Mouse (Mus musculus): ENCODE measurements at regions not wholly inside any gene's neighbourhood (a gene's known extent, or its start where the extent isn't known, plus 50 kb on each side); places are given as distances from the start of the nearest gene placed in this dataset.

DNA sequence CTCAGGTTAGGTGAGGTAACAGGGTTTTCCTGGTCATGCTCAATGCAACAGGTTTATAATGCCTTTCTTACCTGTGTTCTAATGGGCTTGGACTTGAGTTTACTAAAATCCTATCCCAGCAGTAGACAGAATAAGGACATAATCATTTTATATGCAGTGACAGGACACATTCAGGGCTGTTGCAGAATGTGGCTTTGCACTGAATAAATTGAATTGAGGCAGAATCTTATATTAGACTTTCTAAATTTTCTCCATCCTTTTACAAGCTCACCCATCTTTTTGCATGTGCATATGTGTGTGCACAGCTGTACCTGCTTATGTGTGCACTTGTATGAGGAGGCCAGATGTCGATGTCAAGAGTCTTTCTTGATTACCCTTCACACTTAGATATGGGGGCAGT lies 723.1 kb downstream of the Tmem132b start:
- no peak for ATAC-seq (ENCODE audit: low read depth)
- H3K36me3 ChIP-seq, result no peaks in the 10 kb centered on the region
- H3K27ac ChIP-seq, result no peak overlapping the region
- 43% methylated on average over 1 of the region's 1 CpGs for WGBS (ENCODE audit: insufficient replicate concordance)
- H3K27me3 ChIP-seq, result no peaks in the 10 kb centered on the region
- H3K4me3 ChIP-seq (replicated peaks), result no peak overlapping the region
- peaks cover 3% of the 10 kb centered on the region; the same call in 1 of the 2 replicates for H3K9me3 ChIP-seq (replicated peaks)
- no peak overlapping the region for H3K9ac ChIP-seq
- no peak overlapping the region for H3K4me2 ChIP-seq
- DNase-seq, result no peak
- no peaks in the 10 kb centered on the region for H3K4me1 ChIP-seq (replicated peaks)

GRCm38 (mm10) chr5:126257860-126258259 lies 726.3 kb downstream of the Tmem132b start:
- Histone ChIP-seq H3K9me3 (replicated peaks) (peaks cover 3% of the 10 kb centered on the region), H3K4me3 (replicated peaks) (no peak overlapping the region), H3K36me3 (no peaks in the 10 kb centered on the region), H3K4me2 (no peak overlapping the region), H3K27ac (no peak overlapping the region), H3K4me1 (replicated peaks) (no peaks in the 10 kb centered on the region), H3K9ac (no peak overlapping the region), H3K27me3 (no peaks in the 10 kb centered on the region)
- ATAC-seq (ENCODE audit: low read depth), result no peak
- no peak for DNase-seq
- WGBS (ENCODE audit: insufficient replicate concordance), result 54% methylated on average over 5 of the region's 5 CpGs

GRCm38 (mm10) chr5:126266471-126266870 lies 734.9 kb downstream of the Tmem132b start:
- Histone ChIP-seq H3K4me2 (no peak overlapping the region), H3K9me3 (replicated peaks) (no peaks in the 10 kb centered on the region; the same call in 1 of the 2 replicates), H3K36me3 (no peaks in the 10 kb centered on the region), H3K27me3 (no peaks in the 10 kb centered on the region), H3K9ac (no peak overlapping the region), H3K4me1 (replicated peaks) (no peaks in the 10 kb centered on the region), H3K4me3 (replicated peaks) (no peak overlapping the region), H3K27ac (no peak overlapping the region)
- WGBS (ENCODE audit: insufficient replicate concordance), result 60% methylated on average over 2 of the region's 2 CpGs
- DNase-seq, result no peak
- no peak for ATAC-seq (ENCODE audit: low read depth)

DNA sequence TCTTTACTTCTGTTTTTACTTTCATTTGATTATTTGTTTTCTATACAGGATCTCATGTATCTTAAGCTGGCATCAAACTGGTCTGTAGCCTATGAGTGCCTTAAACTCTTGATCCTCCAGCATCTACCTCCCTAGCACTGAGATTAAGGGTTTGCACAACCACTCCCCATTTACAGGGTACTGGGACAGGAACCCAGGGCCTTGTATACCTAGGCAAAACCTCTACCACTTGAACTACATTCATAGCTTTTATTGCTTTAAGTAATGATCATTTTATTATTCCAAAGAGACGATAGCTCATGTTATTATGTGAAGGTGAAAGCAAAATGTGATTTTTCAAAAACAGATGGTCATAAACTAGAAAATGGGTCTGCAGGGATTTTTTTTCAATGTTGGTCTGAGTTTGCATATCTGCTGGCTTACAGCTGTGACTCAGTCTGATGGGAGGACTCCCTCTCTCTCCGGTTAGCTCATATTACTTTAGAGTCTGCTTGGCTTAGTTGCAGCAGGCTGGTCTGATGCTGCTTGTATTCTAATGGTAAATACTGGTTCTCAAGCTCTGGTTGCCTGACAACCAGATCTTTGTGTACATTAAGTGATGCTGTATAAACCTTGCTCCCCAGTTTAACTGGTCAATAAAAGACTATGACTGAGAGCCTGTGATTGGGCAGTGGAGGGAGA lies 735.5 kb downstream of the Tmem132b start:
- H3K36me3 ChIP-seq, result no peaks in the 10 kb centered on the region
- WGBS (ENCODE audit: insufficient replicate concordance), result 60% methylated on average over 2 of the region's 2 CpGs
- no peaks in the 10 kb centered on the region; the same call in 1 of the 2 replicates for H3K9me3 ChIP-seq (replicated peaks)
- H3K4me3 ChIP-seq (replicated peaks), result no peak overlapping the region
- no peaks in the 10 kb centered on the region for H3K27me3 ChIP-seq
- no peaks in the 10 kb centered on the region for H3K4me1 ChIP-seq (replicated peaks)
- ATAC-seq (ENCODE audit: low read depth), result no peak
- no peak overlapping the region for H3K27ac ChIP-seq
- H3K4me2 ChIP-seq, result no peak overlapping the region
- no peak for DNase-seq
- no peak overlapping the region for H3K9ac ChIP-seq

- Histone ChIP-seq H3K9me3 (replicated peaks) (no peaks in the 10 kb centered on the region), H3K36me3 (no peaks in the 10 kb centered on the region), H3K27ac (no peak overlapping the region), H3K4me1 (replicated peaks) (no peaks in the 10 kb centered on the region), H3K9ac (no peak overlapping the region), H3K4me2 (no peak overlapping the region), H3K4me3 (replicated peaks) (no peak overlapping the region), H3K27me3 (no peaks in the 10 kb centered on the region)
- no peak for ATAC-seq (ENCODE audit: low read depth)
- DNase-seq, result no peak
- 68% methylated on average over 4 of the region's 4 CpGs for WGBS (ENCODE audit: insufficient replicate concordance)
Observed at GRCm38 (mm10) chr5:126268592-126268991, 737.0 kb downstream of the Tmem132b start.

DNA sequence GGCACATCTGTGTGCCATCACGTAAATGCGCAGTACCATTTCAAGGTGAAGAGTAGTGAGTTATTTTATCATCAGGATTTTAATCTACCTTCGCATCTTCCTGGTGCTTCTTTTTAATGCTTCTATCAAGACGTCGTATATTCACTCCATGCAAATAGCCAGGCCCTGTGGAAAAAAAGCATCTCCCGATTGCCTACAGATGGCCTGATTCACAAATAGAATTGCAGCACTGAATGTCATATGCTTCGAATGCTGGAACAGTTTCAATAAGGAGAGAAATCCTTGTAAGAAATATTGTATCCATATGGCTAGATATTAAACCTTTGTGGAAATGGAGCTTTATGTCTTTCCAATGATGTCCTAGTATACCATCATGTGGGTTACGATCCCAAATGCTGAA lies 742.7 kb downstream of the Tmem132b start:
- Histone ChIP-seq H3K9me3 (replicated peaks) (no peaks in the 10 kb centered on the region), H3K4me2 (no peak overlapping the region), H3K4me1 (replicated peaks) (no peaks in the 10 kb centered on the region), H3K27ac (no peak overlapping the region), H3K27me3 (no peaks in the 10 kb centered on the region), H3K36me3 (no peaks in the 10 kb centered on the region), H3K9ac (no peak overlapping the region), H3K4me3 (replicated peaks) (no peak overlapping the region)
- ATAC-seq (ENCODE audit: low read depth) (no peak), DNase-seq (no peak)
- 70% methylated on average over 8 of the region's 8 CpGs for WGBS (ENCODE audit: insufficient replicate concordance)

DNA sequence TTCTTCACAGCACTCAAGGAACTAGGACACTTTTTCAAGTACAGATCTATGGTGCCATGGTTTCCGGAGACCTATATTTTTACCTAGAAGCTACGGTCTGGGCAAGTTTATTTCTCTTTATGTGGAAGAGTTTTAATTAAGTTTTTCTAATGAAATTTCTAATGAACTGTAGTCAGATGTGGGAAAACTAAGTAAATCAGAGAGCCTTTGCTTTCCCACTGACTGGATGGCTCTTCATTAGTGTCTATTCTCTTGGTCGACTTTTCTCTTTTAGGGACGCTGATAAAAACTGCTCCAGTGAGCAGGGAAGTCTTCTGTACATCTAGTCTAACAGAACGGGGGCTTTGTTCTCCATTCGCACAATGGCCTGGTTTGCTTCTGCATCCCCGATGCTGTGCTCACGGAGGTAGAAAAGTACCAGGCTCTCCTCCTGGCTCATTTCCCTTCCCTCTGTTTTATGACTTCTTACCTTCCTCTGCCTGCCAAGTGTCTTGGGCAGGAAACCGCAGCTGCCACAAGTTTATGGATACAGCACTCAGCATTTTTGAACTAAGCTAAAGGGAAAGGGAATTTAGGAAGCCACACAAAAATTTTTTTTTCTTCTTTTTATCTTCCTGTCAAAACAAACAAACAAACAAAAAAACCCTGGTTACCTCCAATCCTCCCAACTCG lies 749.6 kb downstream of the Tmem132b start:
- Histone ChIP-seq H3K4me3 (replicated peaks) (no peak overlapping the region), H3K4me1 (replicated peaks) (no peaks in the 10 kb centered on the region), H3K27me3 (no peaks in the 10 kb centered on the region), H3K4me2 (no peak overlapping the region), H3K9ac (no peak overlapping the region), H3K36me3 (no peaks in the 10 kb centered on the region), H3K27ac (no peak overlapping the region), H3K9me3 (replicated peaks) (no peaks in the 10 kb centered on the region)
- ATAC-seq (ENCODE audit: low read depth) (no peak), DNase-seq (no peak)
- WGBS (ENCODE audit: insufficient replicate concordance), result 31% methylated on average over 10 of the region's 10 CpGs

DNA sequence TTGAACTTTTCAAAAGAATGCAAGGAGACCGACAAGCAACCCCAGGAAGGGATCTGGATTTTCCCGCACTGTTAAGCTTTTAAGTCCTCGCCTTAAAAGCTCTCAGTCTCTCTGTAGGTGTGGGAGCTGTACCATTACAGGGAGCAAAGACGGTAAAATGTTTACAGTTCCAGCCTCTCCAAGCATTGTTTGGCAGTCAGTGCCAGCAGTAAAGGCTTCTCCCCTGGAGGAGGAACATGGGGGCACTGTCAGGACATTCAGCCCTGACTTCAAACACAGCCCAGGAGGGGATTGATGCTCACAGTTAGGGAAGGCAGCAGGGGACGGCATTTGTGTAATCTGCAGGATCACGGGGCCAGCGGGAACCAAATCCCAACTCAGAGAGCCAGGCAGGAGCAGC lies 750.2 kb downstream of the Tmem132b start:
- ATAC-seq (ENCODE audit: low read depth) (no peak), DNase-seq (no peak)
- WGBS (ENCODE audit: insufficient replicate concordance), result 12% methylated on average over 7 of the region's 7 CpGs

GRCm38 (mm10) chr5:126324847-126325246 lies 793.3 kb downstream of the Tmem132b start:
- WGBS (ENCODE audit: insufficient replicate concordance), result 59% methylated on average over 6 of the region's 6 CpGs
- H3K9me3 ChIP-seq (replicated peaks), result no peaks in the 10 kb centered on the region; the same call in 1 of the 2 replicates
- no peaks in the 10 kb centered on the region for H3K27me3 ChIP-seq
- H3K9ac ChIP-seq, result no peak overlapping the region
- no peak for ATAC-seq (ENCODE audit: low read depth)
- H3K36me3 ChIP-seq, result no peaks in the 10 kb centered on the region
- H3K4me3 ChIP-seq (replicated peaks), result no peak overlapping the region
- no peak overlapping the region for H3K27ac ChIP-seq
- H3K4me2 ChIP-seq, result no peak overlapping the region
- DNase-seq, result no peak
- no peaks in the 10 kb centered on the region for H3K4me1 ChIP-seq (replicated peaks)

More for the DNA sequence above, 750.2 kb downstream of the Tmem132b start:
- no peaks in the 10 kb centered on the region for H3K36me3 ChIP-seq
- no peak overlapping the region for H3K27ac ChIP-seq
- H3K4me3 ChIP-seq (replicated peaks), result no peak overlapping the region
- no peaks in the 10 kb centered on the region for H3K9me3 ChIP-seq (replicated peaks)
- no peak overlapping the region for H3K4me2 ChIP-seq
- H3K9ac ChIP-seq, result no peak overlapping the region
- no peaks in the 10 kb centered on the region for H3K4me1 ChIP-seq (replicated peaks)
- no peaks in the 10 kb centered on the region for H3K27me3 ChIP-seq

GRCm38 (mm10) chr5:126328276-126328675 lies 796.7 kb downstream of the Tmem132b start:
- WGBS (ENCODE audit: insufficient replicate concordance), result 22% methylated on average over 3 of the region's 3 CpGs
- no peak for DNase-seq

GRCm38 (mm10) chr5:126335091-126335490 lies 803.5 kb downstream of the Tmem132b start:
- no peak overlapping the region for H3K27ac ChIP-seq
- H3K9ac ChIP-seq, result no peak overlapping the region
- no peaks in the 10 kb centered on the region for H3K27me3 ChIP-seq
- ATAC-seq (ENCODE audit: low read depth) (no peak), DNase-seq (no peak)
- H3K9me3 ChIP-seq (replicated peaks), result peaks cover 11% of the 10 kb centered on the region; the same call in 1 of the 2 replicates
- no peaks in the 10 kb centered on the region for H3K36me3 ChIP-seq
- H3K4me2 ChIP-seq, result no peak overlapping the region
- H3K4me1 ChIP-seq (replicated peaks), result no peaks in the 10 kb centered on the region
- H3K4me3 ChIP-seq (replicated peaks), result no peak overlapping the region
- 66% methylated on average over 7 of the region's 7 CpGs for WGBS (ENCODE audit: insufficient replicate concordance)

More at GRCm38 (mm10) chr5:126328276-126328675, 796.7 kb downstream of the Tmem132b start:
- Histone ChIP-seq H3K4me3 (replicated peaks) (no peak overlapping the region), H3K27me3 (no peaks in the 10 kb centered on the region), H3K9me3 (replicated peaks) (peaks cover 5% of the 10 kb centered on the region; the same call in 1 of the 2 replicates), H3K4me1 (replicated peaks) (no peaks in the 10 kb centered on the region), H3K4me2 (no peak overlapping the region), H3K27ac (no peak overlapping the region), H3K9ac (no peak overlapping the region), H3K36me3 (no peaks in the 10 kb centered on the region)
- no peak for ATAC-seq (ENCODE audit: low read depth)

Data from liver, embryonic 13.5 days (tissue).